Mouse (Mus musculus): ENCODE measurements around the gene Trio. TPM values are rescaled to one million over a fixed set of nuclear protein-coding genes. Genes with fewer than 3 reads are reported as not detected.
A peak's percentile ranks its signal among the peaks of the same experiment; 100 is the strongest.
"Not testable (repeated sequence)": the region's sequence is repeated elsewhere in the genome, so short reads cannot be mapped to it uniquely, and the experiment has no call there.

The Trio gene
- total RNA-seq, 2 experiments from 2014 or later, result 159 to 162 TPM

GRCm38 (mm10) chr15:27856050-27856787 lies 169.4 kb downstream of the Trio start:
- DNase-seq (ENCODE audit: low spot score in 2 of 2), result no peak

GRCm38 (mm10) chr15:27851312-27851711 lies 174.3 kb downstream of the Trio start:
- DNase-seq (ENCODE audit: low spot score in 2 of 2), result no peak

GRCm38 (mm10) chr15:27850904-27851303 lies 174.7 kb downstream of the Trio start:
- DNase-seq (ENCODE audit: low spot score in 2 of 2), result peak in 1 of 2 experiments; percentile 42

- no peak for DNase-seq (ENCODE audit: low spot score in 2 of 2)
These were observed 175.7 kb downstream of the Trio start for GRCm38 (mm10) chr15:27849910-27850309.

GRCm38 (mm10) chr15:27841696-27842095 lies 184.0 kb downstream of the Trio start:
- no peak for DNase-seq (ENCODE audit: low spot score in 2 of 2)

GRCm38 (mm10) chr15:27840579-27840978 lies 185.1 kb downstream of the Trio start:
- DNase-seq (ENCODE audit: low spot score in 2 of 2), result no peak

- no peak for DNase-seq (ENCODE audit: low spot score in 2 of 2)
These were observed 185.5 kb downstream of the Trio start for GRCm38 (mm10) chr15:27840125-27840524.

GRCm38 (mm10) chr15:27831646-27832045 lies 194.0 kb downstream of the Trio start:
- no peak for DNase-seq (ENCODE audit: low spot score in 2 of 2)

GRCm38 (mm10) chr15:27827871-27828270 lies 197.8 kb downstream of the Trio start:
- DNase-seq (ENCODE audit: low spot score in 2 of 2), result not testable (repeated sequence)

GRCm38 (mm10) chr15:27826886-27827285 lies 198.8 kb downstream of the Trio start:
- no peak for DNase-seq (ENCODE audit: low spot score in 2 of 2)

GRCm38 (mm10) chr15:27826048-27826637 lies 199.5 kb downstream of the Trio start:
- peak in 1 of 2 experiments; percentile 5 for DNase-seq (ENCODE audit: low spot score in 2 of 2)

- DNase-seq (ENCODE audit: low spot score in 2 of 2), result no peak
These were observed 200.3 kb downstream of the Trio start for GRCm38 (mm10) chr15:27825390-27825789.

- no peak for DNase-seq (ENCODE audit: low spot score in 2 of 2)
These were observed 202.1 kb downstream of the Trio start for GRCm38 (mm10) chr15:27823581-27823980.

- peak in 1 of 2 experiments; percentile 6 for DNase-seq (ENCODE audit: low spot score in 2 of 2)
These were observed 203.2 kb downstream of the Trio start for GRCm38 (mm10) chr15:27822461-27822860.

- peak in 1 of 2 experiments; percentile 45 for DNase-seq (ENCODE audit: low spot score in 2 of 2)
These were observed 203.8 kb downstream of the Trio start for GRCm38 (mm10) chr15:27821651-27822364.

GRCm38 (mm10) chr15:27817096-27817495 lies 208.6 kb downstream of the Trio start:
- DNase-seq (ENCODE audit: low spot score in 2 of 2), result no peak

GRCm38 (mm10) chr15:27814677-27815391 lies 210.8 kb downstream of the Trio start:
- DNase-seq (ENCODE audit: low spot score in 2 of 2), result no peak

- DNase-seq (ENCODE audit: low spot score in 2 of 2), result no peak
These were observed 214.7 kb downstream of the Trio start for GRCm38 (mm10) chr15:27810793-27811488.

- DNase-seq (ENCODE audit: low spot score in 2 of 2), result no peak
These were observed 215.4 kb downstream of the Trio start for GRCm38 (mm10) chr15:27810262-27810661.

- peak in 1 of 2 experiments; percentile 66 for DNase-seq (ENCODE audit: low spot score in 2 of 2)
These were observed 216.9 kb downstream of the Trio start for GRCm38 (mm10) chr15:27808596-27809276.

Data from gastrocnemius, postnatal 4 days (tissue).